Mouse (Mus musculus) skeletal muscle tissue, postnatal 0 days (tissue): ENCODE measurements around the gene Gad2. TPM values are rescaled to one million over a fixed set of nuclear protein-coding genes. Genes with fewer than 3 reads are reported as not detected.

ENCODE experiments used
- microRNA-seq, 2 experiments: library from miRNA; unstranded; fragments of <30 nt; microRNA quantifications; one replicate each; pipeline ENCODE4; 2016
- polyA plus RNA-seq: library from polyadenylated mRNA; unstranded; fragments of >200 nt; fragmentation: Nextera tagmentation; extraction: Ambion mirVana; gene quantifications from 2 replicates; pipeline ENCODE4 v1.2.1, GENCODE M21; 2015

The Gad2 gene
- 0.03 TPM in 1 of 2 replicates, not detected in the other for polyA plus RNA-seq

GRCm38 (mm10) chr2:22621828-22622731 is at the start of gene Gad2:
TSS of gene Gad2 (plus strand) at chr2:22622205.

Small RNA genes lying within 50 kb of the gene (microRNA-seq; reads per million reads assigned to microRNA genes)
- gene Gm23636 (0 reads per million in 2 experiments), gene Mir3967 (0 reads per million in 2 experiments)

Other genes starting within 250 kb of the Gad2 start
- gene Apbb1ip, start 151.9 kb downstream of the Gad2 start, polyA plus RNA-seq, result 2.7 and 3.5 TPM in 2 replicates